Mouse (Mus musculus) spleen, adult 2 months (tissue): ENCODE results near the gene Wdr63.

Experiments
- CTCF ChIP-seq: fragments of 200-500 bp; IDR thresholded peaks from 2 replicates; pipeline ENCODE4 v1.5.1; 2011; ENCODE audit warnings: mild to moderate bottlenecking, inconsistent platforms; ENCODE audit not compliant: insufficient read depth, insufficient read length, insufficient replicate concordance; ENCODE audit errors: extremely low read depth
- POLR2A ChIP-seq: fragments of 200-500 bp; IDR thresholded peaks from 2 replicates; pipeline ENCODE4 v1.6.1; 2011; ENCODE audit warnings: low read depth, low read length, inconsistent platforms

DNA sequence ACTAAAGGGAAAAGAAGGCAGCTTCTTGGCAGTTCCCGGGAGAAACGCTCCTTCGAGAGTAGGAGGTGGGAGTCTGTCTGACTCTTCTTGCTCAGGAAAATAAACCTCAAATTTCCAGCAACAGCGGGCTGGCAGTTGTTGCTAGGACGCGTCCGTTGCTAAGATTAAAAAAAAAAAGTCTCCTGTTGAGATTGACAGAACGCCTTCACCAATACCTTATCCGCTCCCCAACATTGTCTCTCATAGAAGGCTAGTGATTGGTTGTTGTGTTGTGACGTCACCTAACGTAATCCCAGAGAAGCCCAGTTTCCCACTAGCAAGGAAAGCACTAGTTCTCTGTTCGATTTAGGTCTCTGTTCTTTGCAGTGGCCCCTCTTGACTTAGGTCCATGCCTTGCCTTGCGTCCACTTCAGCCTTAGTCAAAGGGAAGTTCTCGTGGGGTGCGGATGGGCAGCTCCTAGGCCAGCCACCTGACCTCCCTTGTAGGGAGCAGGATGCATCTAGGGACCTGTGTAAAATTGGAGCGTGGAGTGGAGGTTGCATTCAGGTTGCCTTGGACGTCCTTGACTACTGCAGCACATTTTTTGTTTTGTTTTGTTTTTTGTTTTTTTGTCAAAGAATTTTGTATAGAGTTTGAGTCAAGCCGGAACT is at the start of gene Wdr63:
- TF ChIP-seq CTCF (no peak), POLR2A (no peak)
